Mouse (Mus musculus): Measurements from ENCODE around the gene Pxn. TPM values are rescaled to one million over a fixed set of nuclear protein-coding genes. Genes with fewer than 3 reads are reported as not detected.
"Not testable (repeated sequence)": the region's sequence is repeated elsewhere in the genome, so short reads cannot be mapped to it uniquely, and the experiment has no call there.

Pxn gene
- polyA plus RNA-seq, 1 experiment from 2014 or later: 28.6 TPM

DNA sequence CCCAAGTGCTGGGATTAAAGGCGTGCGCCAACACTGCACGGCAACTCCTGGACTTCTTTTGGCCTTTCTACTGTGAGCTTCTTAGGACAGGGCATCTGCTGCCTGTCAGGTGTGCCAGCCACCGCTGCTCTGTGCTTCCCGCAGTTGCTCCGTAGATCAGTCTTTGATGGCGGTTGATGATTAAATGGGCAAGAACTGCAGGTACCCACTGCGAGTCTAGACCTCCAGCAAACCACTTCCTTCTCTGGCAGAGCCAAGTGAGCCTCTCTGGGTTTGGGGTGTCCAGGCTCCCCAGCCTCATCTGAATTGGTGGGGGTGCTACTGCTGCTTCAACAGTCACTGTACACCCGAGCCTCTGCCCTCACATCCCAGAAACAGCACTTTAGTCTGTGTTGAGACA, 11.0 kb downstream of the Pxn start:
- H3K9ac ChIP-seq (ENCODE audit: low read depth, low read length): no peak overlapping the region
- H3K4me1 ChIP-seq (ENCODE audit: control insufficient read depth, insufficient read depth, low read length): peaks cover 20% of the 10 kb centered on the region
- WGBS: 89% methylated on average over 9 of the region's 9 CpGs
- H3K4me3 ChIP-seq (ENCODE audit: low read depth, low read length): no peak overlapping the region
- no peaks in the 10 kb centered on the region for H3K9me3 ChIP-seq (ENCODE audit: control insufficient read depth, low read length)
- no peaks in the 10 kb centered on the region for H3K36me3 ChIP-seq (ENCODE audit: control insufficient read depth, insufficient read depth, low read length)
- no peak for DNase-seq (ENCODE audit: low spot score)
- H3K4me2 ChIP-seq (ENCODE audit: low read depth, low read length): no peak overlapping the region
- no peaks in the 10 kb centered on the region for H3K27me3 ChIP-seq (replicated peaks; ENCODE audit: control insufficient read depth, insufficient read depth, low read length)
- ATAC-seq (ENCODE audit: low read depth): no peak
- no peak overlapping the region for H3K27ac ChIP-seq (replicated peaks; ENCODE audit: low read depth, low read length)

DNA sequence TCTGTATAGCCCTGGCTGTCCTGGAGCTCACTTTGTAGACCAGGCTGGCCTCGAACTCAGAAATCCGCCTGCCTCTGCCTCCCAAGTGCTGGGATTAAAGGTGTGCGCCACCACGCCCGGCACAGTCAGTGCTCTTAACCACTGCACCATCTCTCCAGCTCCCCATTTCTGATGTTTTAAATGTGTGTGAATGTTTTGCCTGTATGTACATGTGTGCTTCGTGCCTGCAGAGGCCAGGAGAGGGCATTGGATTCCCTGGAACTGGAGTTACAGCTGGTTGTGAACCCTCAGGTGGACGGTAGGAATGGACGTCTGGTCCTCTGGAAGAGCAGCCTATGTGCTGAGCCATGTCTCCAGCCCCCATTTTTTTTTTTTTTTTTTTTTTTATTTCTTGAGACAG, 11.7 kb downstream of the Pxn start:
- not testable (repeated sequence) for DNase-seq (ENCODE audit: low spot score); H3K9ac ChIP-seq (ENCODE audit: low read depth, low read length); H3K36me3 ChIP-seq (ENCODE audit: control insufficient read depth, insufficient read depth, low read length); ATAC-seq (ENCODE audit: low read depth); H3K4me2 ChIP-seq (ENCODE audit: low read depth, low read length); H3K27ac ChIP-seq (replicated peaks; ENCODE audit: low read depth, low read length); H3K27me3 ChIP-seq (replicated peaks; ENCODE audit: control insufficient read depth, insufficient read depth, low read length); H3K4me3 ChIP-seq (ENCODE audit: low read depth, low read length); H3K9me3 ChIP-seq (ENCODE audit: control insufficient read depth, low read length)
- WGBS: 96% methylated on average over 6 of the region's 8 CpGs
- H3K4me1 ChIP-seq (ENCODE audit: control insufficient read depth, insufficient read depth, low read length): peaks cover 25% of the 10 kb centered on the region

GRCm38 (mm10) chr5:115520325-115520869, 13.9 kb downstream of the Pxn start:
- no peaks in the 10 kb centered on the region for H3K27me3 ChIP-seq (replicated peaks; ENCODE audit: control insufficient read depth, insufficient read depth, low read length)
- H3K9me3 ChIP-seq (ENCODE audit: control insufficient read depth, low read length): no peaks in the 10 kb centered on the region
- H3K4me2 ChIP-seq (ENCODE audit: low read depth, low read length): no peak overlapping the region
- H3K4me3 ChIP-seq (ENCODE audit: low read depth, low read length): no peak overlapping the region
- ATAC-seq (ENCODE audit: low read depth) (no peak), DNase-seq (ENCODE audit: low spot score) (no peak)
- peaks cover 28% of the 10 kb centered on the region for H3K4me1 ChIP-seq (ENCODE audit: control insufficient read depth, insufficient read depth, low read length)
- H3K27ac ChIP-seq (replicated peaks; ENCODE audit: low read depth, low read length): 0 out of 2 replicates have a peak overlapping the region, but pooled peaks have one; percentile 28
- H3K36me3 ChIP-seq (ENCODE audit: control insufficient read depth, insufficient read depth, low read length): no peaks in the 10 kb centered on the region
- 56% methylated on average over 20 of the region's 21 CpGs for WGBS
- H3K9ac ChIP-seq (ENCODE audit: low read depth, low read length): no peak overlapping the region

GRCm38 (mm10) chr5:115521553-115522461, 15.3 kb downstream of the Pxn start:
- no peak for ATAC-seq (ENCODE audit: low read depth)
- Histone ChIP-seq H3K4me3 (ENCODE audit: low read depth, low read length) (no peak overlapping the region), H3K4me2 (ENCODE audit: low read depth, low read length) (no peak overlapping the region; the same call in 1 of the 2 replicates), H3K9me3 (ENCODE audit: control insufficient read depth, low read length) (no peaks in the 10 kb centered on the region), H3K36me3 (ENCODE audit: control insufficient read depth, insufficient read depth, low read length) (no peaks in the 10 kb centered on the region), H3K4me1 (ENCODE audit: control insufficient read depth, insufficient read depth, low read length) (peaks cover 35% of the 10 kb centered on the region), H3K27ac (replicated peaks; ENCODE audit: low read depth, low read length) (peak overlapping the region; percentile 68), H3K27me3 (replicated peaks; ENCODE audit: control insufficient read depth, insufficient read depth, low read length) (no peaks in the 10 kb centered on the region), H3K9ac (ENCODE audit: low read depth, low read length) (no peak overlapping the region)
- peak; percentile 60 for DNase-seq (ENCODE audit: low spot score)
- 43% methylated on average over 19 of the region's 21 CpGs for WGBS

DNA sequence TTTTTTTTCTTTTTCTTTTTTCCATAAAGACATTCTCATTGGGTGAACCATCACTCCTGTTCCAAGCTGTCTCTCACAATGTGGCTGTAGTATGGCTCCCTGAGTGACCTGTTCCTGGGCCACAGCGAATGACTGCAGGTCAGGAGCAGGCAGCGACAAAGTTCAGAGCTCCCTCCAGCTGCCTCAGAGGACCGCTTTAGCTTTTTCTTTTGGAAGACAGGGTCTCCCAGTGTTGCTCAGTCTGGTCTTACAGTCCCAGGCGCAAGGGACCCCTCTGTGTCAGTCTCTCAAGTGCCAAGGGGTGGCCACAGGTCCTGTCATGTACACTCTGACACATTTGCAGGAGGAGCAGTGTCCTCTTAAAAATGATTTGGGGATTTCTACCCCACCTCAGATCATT, 16.1 kb downstream of the Pxn start:
- H3K9ac ChIP-seq (ENCODE audit: low read depth, low read length): no peak overlapping the region
- 59% methylated on average over 4 of the region's 4 CpGs for WGBS
- no peak for ATAC-seq (ENCODE audit: low read depth)
- H3K4me2 ChIP-seq (ENCODE audit: low read depth, low read length): no peak overlapping the region
- no peaks in the 10 kb centered on the region for H3K9me3 ChIP-seq (ENCODE audit: control insufficient read depth, low read length)
- H3K4me1 ChIP-seq (ENCODE audit: control insufficient read depth, insufficient read depth, low read length): peaks cover 35% of the 10 kb centered on the region
- H3K27ac ChIP-seq (replicated peaks; ENCODE audit: low read depth, low read length): peak overlapping the region; percentile 61
- H3K4me3 ChIP-seq (ENCODE audit: low read depth, low read length): no peak overlapping the region
- no peaks in the 10 kb centered on the region for H3K36me3 ChIP-seq (ENCODE audit: control insufficient read depth, insufficient read depth, low read length)
- no peaks in the 10 kb centered on the region for H3K27me3 ChIP-seq (replicated peaks; ENCODE audit: control insufficient read depth, insufficient read depth, low read length)
- DNase-seq (ENCODE audit: low spot score): no peak

- H3K9ac ChIP-seq (ENCODE audit: low read depth, low read length): no peak overlapping the region
- H3K27me3 ChIP-seq (replicated peaks; ENCODE audit: control insufficient read depth, insufficient read depth, low read length): no peaks in the 10 kb centered on the region
- no peak overlapping the region; the same call in 1 of the 2 replicates for H3K27ac ChIP-seq (replicated peaks; ENCODE audit: low read depth, low read length)
- peaks cover 35% of the 10 kb centered on the region for H3K4me1 ChIP-seq (ENCODE audit: control insufficient read depth, insufficient read depth, low read length)
- H3K4me2 ChIP-seq (ENCODE audit: low read depth, low read length): no peak overlapping the region
- ATAC-seq (ENCODE audit: low read depth) (no peak), DNase-seq (ENCODE audit: low spot score) (no peak)
- H3K9me3 ChIP-seq (ENCODE audit: control insufficient read depth, low read length): no peaks in the 10 kb centered on the region
- no peaks in the 10 kb centered on the region for H3K36me3 ChIP-seq (ENCODE audit: control insufficient read depth, insufficient read depth, low read length)
- no peak overlapping the region for H3K4me3 ChIP-seq (ENCODE audit: low read depth, low read length)
- 60% methylated on average over 15 of the region's 15 CpGs for WGBS
These were observed 16.6 kb downstream of the Pxn start for GRCm38 (mm10) chr5:115522981-115523499.

DNA sequence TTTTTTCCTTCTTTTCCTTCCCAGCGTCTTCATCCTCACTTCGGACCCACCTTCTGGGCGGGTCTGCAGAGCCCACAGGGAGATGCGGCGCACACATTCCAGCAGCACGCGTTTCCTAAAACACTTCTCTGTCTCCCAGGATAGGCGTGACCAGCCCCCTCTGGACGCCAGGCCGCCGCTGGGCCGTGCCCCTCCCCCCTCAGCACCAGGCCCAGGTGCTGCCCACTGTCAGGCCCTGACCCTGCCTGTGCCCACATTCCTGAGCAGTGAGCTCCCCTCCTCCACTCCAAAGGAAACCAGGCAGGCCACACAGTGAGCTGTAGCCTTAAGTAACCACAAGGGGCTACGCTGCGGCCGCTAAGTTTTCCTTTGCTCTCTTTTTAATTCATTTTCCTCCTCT, 17.5 kb downstream of the Pxn start:
- 5% methylated on average over 15 of the region's 15 CpGs for WGBS
- peak overlapping the region; percentile 44 for H3K4me2 ChIP-seq (ENCODE audit: low read depth, low read length)
- peaks cover 35% of the 10 kb centered on the region for H3K4me1 ChIP-seq (ENCODE audit: control insufficient read depth, insufficient read depth, low read length)
- peak overlapping the region; percentile 50; the same call in 1 of the 2 replicates for H3K9ac ChIP-seq (ENCODE audit: low read depth, low read length)
- H3K4me3 ChIP-seq (ENCODE audit: low read depth, low read length): no peak overlapping the region
- no peaks in the 10 kb centered on the region for H3K27me3 ChIP-seq (replicated peaks; ENCODE audit: control insufficient read depth, insufficient read depth, low read length)
- no peaks in the 10 kb centered on the region for H3K36me3 ChIP-seq (ENCODE audit: control insufficient read depth, insufficient read depth, low read length)
- H3K27ac ChIP-seq (replicated peaks; ENCODE audit: low read depth, low read length): peak overlapping the region; percentile 80
- H3K9me3 ChIP-seq (ENCODE audit: control insufficient read depth, low read length): no peaks in the 10 kb centered on the region
- peak; percentile 84 for ATAC-seq (ENCODE audit: low read depth)
- peak; percentile 66 for DNase-seq (ENCODE audit: low spot score)

- 43% methylated on average over 12 of the region's 12 CpGs for WGBS
- H3K4me3 ChIP-seq (ENCODE audit: low read depth, low read length): no peak overlapping the region
- no peaks in the 10 kb centered on the region for H3K9me3 ChIP-seq (ENCODE audit: control insufficient read depth, low read length)
- ATAC-seq (ENCODE audit: low read depth) (0 out of 2 replicates have a peak, but pooled peaks have one; percentile 23), DNase-seq (ENCODE audit: low spot score) (no peak)
- H3K27me3 ChIP-seq (replicated peaks; ENCODE audit: control insufficient read depth, insufficient read depth, low read length): no peaks in the 10 kb centered on the region
- no peaks in the 10 kb centered on the region for H3K36me3 ChIP-seq (ENCODE audit: control insufficient read depth, insufficient read depth, low read length)
- H3K9ac ChIP-seq (ENCODE audit: low read depth, low read length): 0 out of 2 replicates have a peak overlapping the region, but pooled peaks have one; percentile 50
- peak overlapping the region; percentile 80 for H3K27ac ChIP-seq (replicated peaks; ENCODE audit: low read depth, low read length)
- peak overlapping the region; percentile 44 for H3K4me2 ChIP-seq (ENCODE audit: low read depth, low read length)
- H3K4me1 ChIP-seq (ENCODE audit: control insufficient read depth, insufficient read depth, low read length): peaks cover 39% of the 10 kb centered on the region
These were observed 18.0 kb downstream of the Pxn start for GRCm38 (mm10) chr5:115524471-115524870.
